Mouse (Mus musculus) MEL (cell line): ENCODE results near the gene Myo9b. TPM values are rescaled to one million over a fixed set of nuclear protein-coding genes. Genes with fewer than 3 reads are reported as not detected.

Experiments
- DNase-seq: peaks from one replicate; pipeline ENCODE4 v3.0.0; 2011; ENCODE audit warnings: low read depth, low spot score
- H3K27ac ChIP-seq: 2 replicates; pipeline ENCODE4 v1.5.1; 2012; ENCODE audit warnings: low read depth, mild to moderate bottlenecking, control low read depth, low read length, moderate library complexity; ENCODE audit not compliant: control insufficient read depth
- H3K27me3 ChIP-seq, 2 experiments: fragments of 150-350 bp in 1 of 2; sonication (generic) in 1 of 2; 2 replicates each; pipeline ENCODE4 v1.6.1; 2012; ENCODE audit warnings: low read length in 2 of 2, mild to moderate bottlenecking in 2 of 2, improper control_type of control experiment in 1 of 2, moderate library complexity in 1 of 2; ENCODE audit not compliant: insufficient read depth in 2 of 2, control insufficient read depth in 1 of 2
- H3K36me3 ChIP-seq, 2 experiments: 2 replicates each; pipeline ENCODE4 v1.6.1; 2012 to 2014; ENCODE audit warnings: low read length in 2 of 2, improper control_type of control experiment in 1 of 2, inconsistent platforms in 1 of 2, mild to moderate bottlenecking in 1 of 2; ENCODE audit not compliant: insufficient read depth in 2 of 2, control insufficient read depth in 1 of 2
- H3K4me1 ChIP-seq, 2 experiments: fragments of 150-350 bp in 1 of 2; sonication (generic) in 1 of 2; 2 replicates each; pipeline ENCODE4 v1.6.1; 2012; ENCODE audit warnings: low read length in 2 of 2, improper control_type of control experiment in 1 of 2, mild to moderate bottlenecking in 1 of 2; ENCODE audit not compliant: insufficient read depth in 2 of 2, control insufficient read depth in 1 of 2
- H3K4me3 ChIP-seq, 2 experiments: fragments of 150-350 bp in 1 of 2; sonication (generic) in 1 of 2; 2 replicates each; pipeline ENCODE4 v1.5.1; 2012; ENCODE audit warnings: low read depth in 2 of 2, low read length in 2 of 2, mild to moderate bottlenecking in 2 of 2, moderate library complexity in 2 of 2, control low read depth in 1 of 2, improper control_type of control experiment in 1 of 2; ENCODE audit not compliant: control insufficient read depth in 1 of 2, insufficient read depth in 1 of 2
- H3K79me2 ChIP-seq: 2 replicates; pipeline ENCODE4 v1.6.1; 2012; ENCODE audit warnings: mild to moderate bottlenecking, low read length, moderate library complexity; ENCODE audit not compliant: control insufficient read depth, poor library complexity, insufficient read depth
- H3K9ac ChIP-seq: 2 replicates; pipeline ENCODE4 v1.6.1; 2012; ENCODE audit warnings: low read depth, mild to moderate bottlenecking, control low read depth, low read length, moderate library complexity; ENCODE audit not compliant: control insufficient read depth, poor library complexity, severe bottlenecking
- H3K9me3 ChIP-seq: fragments of 150-350 bp; sonication (generic); replicated peaks from 2 replicates; pipeline ENCODE4 v1.6.1; 2012; ENCODE audit warnings: mild to moderate bottlenecking, low read length, improper control_type of control experiment, moderate library complexity; ENCODE audit not compliant: insufficient read depth
- BHLHE40 ChIP-seq: IDR thresholded peaks from 2 replicates; pipeline ENCODE4 v1.6.1; 2012; ENCODE audit warnings: low read depth, mild to moderate bottlenecking, inconsistent platforms, low read length, improper control_type of control experiment, borderline replicate concordance
- CHD1 ChIP-seq: IDR thresholded peaks from 2 replicates; pipeline ENCODE4 v1.6.1; 2012; ENCODE audit warnings: low read depth, mild to moderate bottlenecking, inconsistent platforms, low read length, improper control_type of control experiment
- CHD2 ChIP-seq: IDR thresholded peaks from 2 replicates; pipeline ENCODE4 v1.6.1; 2011; ENCODE audit warnings: low read length, improper control_type of control experiment
- CTCF ChIP-seq, 3 experiments: IDR thresholded peaks in 2 of 3; conservative IDR thresholded peaks in 1 of 3; 2 replicates each; pipeline ENCODE4 v1.5.1; 2011 to 2012; ENCODE audit warnings: low read length in 3 of 3, low read depth in 2 of 3, mild to moderate bottlenecking in 2 of 3, improper control_type of control experiment in 1 of 3, inconsistent platforms in 1 of 3, mixed read lengths in 1 of 3, moderate library complexity in 1 of 3; ENCODE audit not compliant: control insufficient read depth in 1 of 3, insufficient read depth in 1 of 3, poor library complexity in 1 of 3, severe bottlenecking in 1 of 3
- E2F4 ChIP-seq: IDR thresholded peaks from 2 replicates; pipeline ENCODE4 v1.6.1; 2011; ENCODE audit warnings: low read depth, low read length, improper control_type of control experiment, borderline replicate concordance
- ELF1 ChIP-seq: IDR thresholded peaks from 2 replicates; pipeline ENCODE4 v1.6.1; 2014; ENCODE audit warnings: low read depth, mild to moderate bottlenecking, inconsistent platforms, low read length, improper control_type of control experiment, moderate library complexity
- EP300 ChIP-seq, 2 experiments: IDR thresholded peaks; 2 replicates each; pipeline ENCODE4 v1.6.1; 2011; ENCODE audit warnings: improper control_type of control experiment in 2 of 2, low read length in 2 of 2, low read depth in 1 of 2, mild to moderate bottlenecking in 1 of 2
- ETS1 ChIP-seq: IDR thresholded peaks from 2 replicates; pipeline ENCODE4 v1.6.1; 2012; ENCODE audit warnings: low read depth, mild to moderate bottlenecking, inconsistent platforms, low read length, improper control_type of control experiment, moderate library complexity
- GABPA ChIP-seq: IDR thresholded peaks from 2 replicates; pipeline ENCODE4 v1.6.1; 2012; ENCODE audit warnings: low read depth, mild to moderate bottlenecking, inconsistent platforms, low read length, improper control_type of control experiment, moderate library complexity
- GATA1 ChIP-seq: IDR thresholded peaks from 2 replicates; pipeline ENCODE4 v1.6.1; 2011; ENCODE audit warnings: low read depth, low read length, improper control_type of control experiment
- HCFC1 ChIP-seq: IDR thresholded peaks from 2 replicates; pipeline ENCODE4 v1.6.1; 2012; ENCODE audit warnings: low read depth, mild to moderate bottlenecking, inconsistent platforms, low read length, improper control_type of control experiment, moderate library complexity
- JUND ChIP-seq: IDR thresholded peaks from 2 replicates; pipeline ENCODE4 v1.6.1; 2011; ENCODE audit warnings: low read depth, mild to moderate bottlenecking, improper control_type of control experiment, low read length
- KAT2A ChIP-seq: conservative IDR thresholded peaks from 2 replicates; pipeline ENCODE4 v1.6.1; 2012; ENCODE audit warnings: low read depth, low read length, improper control_type of control experiment, inconsistent platforms
- MAFK ChIP-seq: IDR thresholded peaks from 2 replicates; pipeline ENCODE4 v1.6.1; 2011; ENCODE audit warnings: low read depth, mild to moderate bottlenecking, low read length, improper control_type of control experiment, borderline replicate concordance
- MAX ChIP-seq: IDR thresholded peaks from 2 replicates; pipeline ENCODE4 v1.6.1; 2011; ENCODE audit warnings: low read length, improper control_type of control experiment
- MAZ ChIP-seq: IDR thresholded peaks from 2 replicates; pipeline ENCODE4 v1.6.1; 2012; ENCODE audit warnings: low read depth, mild to moderate bottlenecking, inconsistent platforms, low read length, improper control_type of control experiment
- MEF2A ChIP-seq: IDR thresholded peaks from 2 replicates; pipeline ENCODE4 v1.6.1; 2014; ENCODE audit warnings: low read depth, mild to moderate bottlenecking, inconsistent platforms, low read length, improper control_type of control experiment; ENCODE audit not compliant: poor library complexity, insufficient replicate concordance, severe bottlenecking; ENCODE audit errors: extremely low read depth
- MXI1 ChIP-seq: IDR thresholded peaks from 2 replicates; pipeline ENCODE4 v1.6.1; 2011; ENCODE audit warnings: mild to moderate bottlenecking, low read depth, low read length, improper control_type of control experiment
- MYB ChIP-seq: IDR thresholded peaks from 2 replicates; pipeline ENCODE4 v1.6.1; 2011; ENCODE audit warnings: mild to moderate bottlenecking, low read depth, low read length, improper control_type of control experiment
- MYC ChIP-seq: IDR thresholded peaks from 2 replicates; pipeline ENCODE4 v1.6.1; 2011; ENCODE audit warnings: low read depth, mild to moderate bottlenecking, low read length, improper control_type of control experiment, moderate library complexity
- NELFE ChIP-seq: IDR thresholded peaks from 2 replicates; pipeline ENCODE4 v1.6.1; 2011; ENCODE audit warnings: low read depth, low read length, improper control_type of control experiment
- NRF1 ChIP-seq: IDR thresholded peaks from 2 replicates; pipeline ENCODE4 v1.6.1; 2014; ENCODE audit warnings: low read depth, mild to moderate bottlenecking, inconsistent platforms, low read length, improper control_type of control experiment, moderate library complexity; ENCODE audit not compliant: poor library complexity, insufficient read depth, severe bottlenecking
- POLR2A ChIP-seq, 2 experiments: IDR thresholded peaks; 2 replicates each; pipeline ENCODE4 v1.6.1; 2011 to 2012; ENCODE audit warnings: low read length in 2 of 2, mild to moderate bottlenecking in 2 of 2, control low read depth in 1 of 2, improper control_type of control experiment in 1 of 2, low read depth in 1 of 2, moderate library complexity in 1 of 2; ENCODE audit not compliant: control insufficient read depth in 1 of 2, insufficient read depth in 1 of 2, poor library complexity in 1 of 2
- POLR2AphosphoS2 ChIP-seq: IDR thresholded peaks from 2 replicates; pipeline ENCODE4 v1.6.1; 2011; ENCODE audit warnings: low read length, improper control_type of control experiment
- POLR2AphosphoS5 ChIP-seq: IDR thresholded peaks from 2 replicates; pipeline ENCODE4 v1.6.1; 2012; ENCODE audit warnings: low read depth, borderline replicate concordance, mild to moderate bottlenecking, inconsistent platforms, low read length, moderate library complexity, mixed read lengths
- RAD21 ChIP-seq: IDR thresholded peaks from 2 replicates; pipeline ENCODE4 v1.6.1; 2011; ENCODE audit warnings: mild to moderate bottlenecking, low read depth, low read length, improper control_type of control experiment
- RCOR1 ChIP-seq: IDR thresholded peaks from 2 replicates; pipeline ENCODE4 v1.6.1; 2012; ENCODE audit warnings: low read depth, mild to moderate bottlenecking, inconsistent platforms, low read length, improper control_type of control experiment
- SIN3A ChIP-seq: IDR thresholded peaks from 2 replicates; pipeline ENCODE4 v1.6.1; 2012; ENCODE audit warnings: low read length, improper control_type of control experiment, inconsistent platforms
- SMC3 ChIP-seq: IDR thresholded peaks from 2 replicates; pipeline ENCODE4 v1.6.1; 2011; ENCODE audit warnings: low read depth, low read length, improper control_type of control experiment
- TAL1 ChIP-seq: IDR thresholded peaks from 2 replicates; pipeline ENCODE4 v1.6.1; 2012; ENCODE audit warnings: mild to moderate bottlenecking, inconsistent platforms, low read length, moderate library complexity, mixed read lengths
- TCF12 ChIP-seq: IDR thresholded peaks from 2 replicates; pipeline ENCODE4 v1.6.1; 2014; ENCODE audit warnings: low read depth, mild to moderate bottlenecking, inconsistent platforms, low read length, improper control_type of control experiment, moderate library complexity
- UBTF ChIP-seq: IDR thresholded peaks from 2 replicates; pipeline ENCODE4 v1.6.1; 2012; ENCODE audit warnings: low read depth, mild to moderate bottlenecking, inconsistent platforms, low read length, improper control_type of control experiment, moderate library complexity, borderline replicate concordance; ENCODE audit not compliant: insufficient read depth
- USF1 ChIP-seq: IDR thresholded peaks from 2 replicates; pipeline ENCODE4 v1.6.1; 2014; ENCODE audit warnings: low read depth, mild to moderate bottlenecking, inconsistent platforms, low read length, improper control_type of control experiment, moderate library complexity
- USF2 ChIP-seq, 2 experiments: IDR thresholded peaks; 2 replicates each; pipeline ENCODE4 v1.6.1; 2011 to 2012; ENCODE audit warnings: improper control_type of control experiment in 2 of 2, low read length in 2 of 2, borderline replicate concordance in 1 of 2, inconsistent platforms in 1 of 2, low read depth in 1 of 2, mild to moderate bottlenecking in 1 of 2; ENCODE audit not compliant: insufficient read depth in 1 of 2
- ZC3H11A ChIP-seq: IDR thresholded peaks from 2 replicates; pipeline ENCODE4 v1.6.1; 2012; ENCODE audit warnings: low read depth, mild to moderate bottlenecking, inconsistent platforms, low read length, improper control_type of control experiment
- ZKSCAN1 ChIP-seq: IDR thresholded peaks from 2 replicates; pipeline ENCODE4 v1.6.1; 2012; ENCODE audit warnings: low read depth, mild to moderate bottlenecking, inconsistent platforms, low read length, improper control_type of control experiment, moderate library complexity
- ZMIZ1 ChIP-seq: IDR thresholded peaks from 2 replicates; pipeline ENCODE4 v1.6.1; 2012; ENCODE audit warnings: low read depth, mild to moderate bottlenecking, inconsistent platforms, low read length, improper control_type of control experiment, moderate library complexity
- ZNF384 ChIP-seq: IDR thresholded peaks from 2 replicates; pipeline ENCODE4 v1.6.1; 2012; ENCODE audit warnings: low read depth, mild to moderate bottlenecking, inconsistent platforms, low read length, improper control_type of control experiment
- polyA plus RNA-seq, 2 experiments: library from polyadenylated mRNA; stranded (reverse) in 1 of 2; unstranded in 1 of 2; fragments of >175 nt in 1 of 2; fragments of >200 nt in 1 of 2; gene quantifications; 2 replicates each; pipeline versions ENCODE4 v1.2.1 to v1.2.4; 2012; ENCODE audit warnings: low replicate concordance in 2 of 2, low read depth in 1 of 2; ENCODE audit not compliant: insufficient read length in 2 of 2, insufficient read depth in 1 of 2, missing spikeins in 1 of 2
- total RNA-seq: library from RNA; depleted of rRNA; stranded (reverse); fragments of 300-350 nt; gene quantifications from 2 replicates; pipeline ENCODE4 v1.2.3, GENCODE M21; 2012

Gene Myo9b
- total and polyA plus RNA-seq, 3 experiments = 35.8 to 54.8 (median 52.3) TPM

- H3K4me3 ChIP-seq = no peak overlapping the region
- H3K79me2 ChIP-seq = peaks cover 61% of the 10 kb centered on the region
- peaks cover 0 to 21% of the 10 kb centered on the region in 2 experiments; a peak in 3 of 4 replicates for H3K36me3 ChIP-seq
- peak; percentile 82 for DNase-seq
- no peaks in the 10 kb centered on the region for H3K27me3 ChIP-seq
- H3K27ac ChIP-seq = peak overlapping the region; percentile 28; the same call in 1 of the 2 replicates
- H3K9me3 ChIP-seq = no peaks in the 10 kb centered on the region
- H3K9ac ChIP-seq = peak overlapping the region; percentile 89
- H3K4me1 ChIP-seq = peaks cover 15 to 34% of the 10 kb centered on the region in 2 experiments
- TF ChIP-seq CTCF (IDR thresholded peaks at IDR 0.05 in 2 of 3, conservative IDR thresholded peaks at IDR 0.05 in 1 of 3; ENCODE audit: control insufficient read depth in 1 of 3, insufficient read depth in 1 of 3, low read depth in 2 of 3, low read length in 3 of 3, poor library complexity in 1 of 3, severe bottlenecking in 1 of 3) = no peak
- TF ChIP-seq MXI1 = peak; percentile 62
- TF ChIP-seq ETS1 = peak; percentile 86
- TF ChIP-seq UBTF = no peak
- TF ChIP-seq ZKSCAN1 = no peak
- TF ChIP-seq MEF2A = no peak
- peak; percentile 73 for TF ChIP-seq SIN3A
- no peak for TF ChIP-seq USF2 (IDR thresholded peaks at IDR 0.05; ENCODE audit: borderline replicate concordance in 1 of 2, insufficient read depth in 1 of 2, low read depth in 1 of 2, low read length in 2 of 2)
- TF ChIP-seq KAT2A = no peak
- TF ChIP-seq RAD21 = no peak
- no peak for TF ChIP-seq NELFE
- TF ChIP-seq ZC3H11A = no peak
- peak; percentile 92 for TF ChIP-seq GATA1
- TF ChIP-seq POLR2A (IDR thresholded peaks at IDR 0.05; ENCODE audit: control insufficient read depth in 1 of 2, insufficient read depth in 1 of 2, low read depth in 1 of 2, low read length in 2 of 2, poor library complexity in 1 of 2) = no peak
- TF ChIP-seq USF1 = peak; percentile 62
- peak; percentile 79 for TF ChIP-seq TAL1
- TF ChIP-seq GABPA = no peak
- no peak for TF ChIP-seq MYB
- TF ChIP-seq JUND = no peak
- peak; percentile 78 for TF ChIP-seq TCF12
- TF ChIP-seq CHD2 = no peak
- peak; percentile 67 for TF ChIP-seq MAX
- no peak for TF ChIP-seq BHLHE40
- no peak for TF ChIP-seq ZMIZ1
- peak; percentile 54; the same call in 1 of the 2 replicates for TF ChIP-seq MYC
- no peak for TF ChIP-seq POLR2AphosphoS5
- no peak for TF ChIP-seq HCFC1
- TF ChIP-seq SMC3 = no peak
- no peak for TF ChIP-seq E2F4
- TF ChIP-seq MAFK = no peak
- no peak; the same call in 1 of the 2 replicates for TF ChIP-seq RCOR1
- TF ChIP-seq ZNF384 = no peak
- no peak for TF ChIP-seq MAZ
- no peak for TF ChIP-seq CHD1
- TF ChIP-seq ELF1 = no peak
- peak; percentile 65 to 72 for TF ChIP-seq EP300 (IDR thresholded peaks at IDR 0.05; ENCODE audit: low read depth in 1 of 2, low read length in 2 of 2)
- no peak for TF ChIP-seq POLR2AphosphoS2
- no peak for TF ChIP-seq NRF1
Observed at GRCm38 (mm10) chr8:71274478-71274877, 2.0 kb downstream of the Myo9b start.
